Mouse (Mus musculus): ENCODE measurements around the gene Gpr180. TPM values are rescaled to one million over a fixed set of nuclear protein-coding genes. Genes with fewer than 3 reads are reported as not detected.
"Not testable (repeated sequence)": the region's sequence is repeated elsewhere in the genome, so short reads cannot be mapped to it uniquely, and the experiment has no call there.

Gene Gpr180
- total and polyA plus RNA-seq, 2 experiments: 28.0 to 32.7 TPM

- H3K9ac ChIP-seq (ENCODE audit: low read depth, low read length): no peak overlapping the region
- H3K4me1 ChIP-seq (ENCODE audit: control insufficient read depth, insufficient read depth, low read length): peaks cover 8% of the 10 kb centered on the region
- H3K79me2 ChIP-seq (ENCODE audit: control insufficient read depth, insufficient read depth, low read length): no peaks in the 10 kb centered on the region; the same call in none of the 2 replicates
- 34% methylated on average over 10 of the region's 10 CpGs for WGBS
- H3K36me3 ChIP-seq (ENCODE audit: control insufficient read depth, insufficient read depth, low read length): peaks cover 1% of the 10 kb centered on the region; the same call in 1 of the 2 replicates
- H3K27ac ChIP-seq (replicated peaks; ENCODE audit: insufficient read depth, low read depth, low read length): 0 out of 2 replicates have a peak overlapping the region, but pooled peaks have one; percentile 23
- H3K4me3 ChIP-seq (ENCODE audit: insufficient read depth, low read depth, low read length): no peak overlapping the region
- no peaks in the 10 kb centered on the region for H3K27me3 ChIP-seq (ENCODE audit: control insufficient read depth, insufficient read depth, low read length)
- DNase-seq (ENCODE audit: extremely low read depth, low read depth, low spot score): peak; percentile 90
- TF ChIP-seq CTCF (IDR thresholded peaks at IDR 0.05; ENCODE audit: low read depth, low read length) (no peak), POLR2A (IDR thresholded peaks at IDR 0.05; ENCODE audit: extremely low read depth, insufficient read depth, low read length) (no peak)
Observed at GRCm38 (mm10) chr14:118148554-118148953, 11.6 kb downstream of the Gpr180 start.

GRCm38 (mm10) chr14:118150656-118151551 lies 13.9 kb downstream of the Gpr180 start:
- no peak for DNase-seq (ENCODE audit: extremely low read depth, low read depth, low spot score)
- no peak overlapping the region for H3K9ac ChIP-seq (ENCODE audit: low read depth, low read length)
- H3K36me3 ChIP-seq (ENCODE audit: control insufficient read depth, insufficient read depth, low read length): peaks cover 5% of the 10 kb centered on the region; the same call in 1 of the 2 replicates
- no peaks in the 10 kb centered on the region for H3K27me3 ChIP-seq (ENCODE audit: control insufficient read depth, insufficient read depth, low read length)
- H3K4me1 ChIP-seq (ENCODE audit: control insufficient read depth, insufficient read depth, low read length): peaks cover 8% of the 10 kb centered on the region
- TF ChIP-seq POLR2A (IDR thresholded peaks at IDR 0.05; ENCODE audit: extremely low read depth, insufficient read depth, low read length) (no peak), CTCF (IDR thresholded peaks at IDR 0.05; ENCODE audit: low read depth, low read length) (no peak)
- 87% methylated on average over 26 of the region's 26 CpGs for WGBS
- H3K4me3 ChIP-seq (ENCODE audit: insufficient read depth, low read depth, low read length): no peak overlapping the region
- H3K79me2 ChIP-seq (ENCODE audit: control insufficient read depth, insufficient read depth, low read length): no peaks in the 10 kb centered on the region; the same call in none of the 2 replicates
- H3K27ac ChIP-seq (replicated peaks; ENCODE audit: insufficient read depth, low read depth, low read length): no peak overlapping the region

- H3K36me3 ChIP-seq (ENCODE audit: control insufficient read depth, insufficient read depth, low read length): peaks cover 7% of the 10 kb centered on the region; the same call in 1 of the 2 replicates
- no peak overlapping the region for H3K27ac ChIP-seq (replicated peaks; ENCODE audit: insufficient read depth, low read depth, low read length)
- H3K4me1 ChIP-seq (ENCODE audit: control insufficient read depth, insufficient read depth, low read length): peaks cover 8% of the 10 kb centered on the region
- no peak overlapping the region for H3K4me3 ChIP-seq (ENCODE audit: insufficient read depth, low read depth, low read length)
- peak; percentile 56 for DNase-seq (ENCODE audit: extremely low read depth, low read depth, low spot score)
- no peak overlapping the region for H3K9ac ChIP-seq (ENCODE audit: low read depth, low read length)
- H3K79me2 ChIP-seq (ENCODE audit: control insufficient read depth, insufficient read depth, low read length): no peaks in the 10 kb centered on the region; the same call in none of the 2 replicates
- TF ChIP-seq POLR2A (IDR thresholded peaks at IDR 0.05; ENCODE audit: extremely low read depth, insufficient read depth, low read length) (no peak), CTCF (IDR thresholded peaks at IDR 0.05; ENCODE audit: low read depth, low read length) (peak; percentile 34; the same call in 1 of the 2 replicates)
- 38% methylated on average over 5 of the region's 5 CpGs for WGBS
- no peaks in the 10 kb centered on the region for H3K27me3 ChIP-seq (ENCODE audit: control insufficient read depth, insufficient read depth, low read length)
Observed at GRCm38 (mm10) chr14:118151651-118152293, 14.8 kb downstream of the Gpr180 start.

DNA sequence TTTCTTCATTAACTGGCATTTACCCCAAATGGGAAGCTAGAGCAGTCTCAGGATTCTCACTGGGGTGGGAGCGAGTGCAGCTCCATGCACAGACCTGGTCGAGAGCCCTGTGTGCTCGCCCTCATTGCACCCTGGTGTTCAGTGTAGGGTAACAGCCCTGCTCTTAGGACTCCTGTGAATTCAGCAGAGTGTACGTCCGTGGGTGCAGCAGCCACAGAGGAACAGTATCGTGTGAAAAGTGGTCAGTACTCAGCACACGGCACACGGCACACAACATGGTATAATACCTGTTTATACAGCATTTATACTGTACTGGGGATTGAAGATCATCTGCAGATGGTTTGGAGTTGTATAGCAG lies 15.3 kb downstream of the Gpr180 start:
- DNase-seq (ENCODE audit: extremely low read depth, low read depth, low spot score): no peak
- Histone ChIP-seq H3K27ac (replicated peaks; ENCODE audit: insufficient read depth, low read depth, low read length) (no peak overlapping the region), H3K9ac (ENCODE audit: low read depth, low read length) (no peak overlapping the region), H3K4me1 (ENCODE audit: control insufficient read depth, insufficient read depth, low read length) (peaks cover 8% of the 10 kb centered on the region), H3K4me3 (ENCODE audit: insufficient read depth, low read depth, low read length) (no peak overlapping the region), H3K27me3 (ENCODE audit: control insufficient read depth, insufficient read depth, low read length) (no peaks in the 10 kb centered on the region), H3K36me3 (ENCODE audit: control insufficient read depth, insufficient read depth, low read length) (peaks cover 7% of the 10 kb centered on the region; the same call in 1 of the 2 replicates), H3K79me2 (ENCODE audit: control insufficient read depth, insufficient read depth, low read length) (no peaks in the 10 kb centered on the region; the same call in none of the 2 replicates)
- no peak for TF ChIP-seq CTCF (IDR thresholded peaks at IDR 0.05; ENCODE audit: low read depth, low read length)
- no peak for TF ChIP-seq POLR2A (IDR thresholded peaks at IDR 0.05; ENCODE audit: extremely low read depth, insufficient read depth, low read length)
- WGBS: 92% methylated on average over 8 of the region's 8 CpGs

DNA sequence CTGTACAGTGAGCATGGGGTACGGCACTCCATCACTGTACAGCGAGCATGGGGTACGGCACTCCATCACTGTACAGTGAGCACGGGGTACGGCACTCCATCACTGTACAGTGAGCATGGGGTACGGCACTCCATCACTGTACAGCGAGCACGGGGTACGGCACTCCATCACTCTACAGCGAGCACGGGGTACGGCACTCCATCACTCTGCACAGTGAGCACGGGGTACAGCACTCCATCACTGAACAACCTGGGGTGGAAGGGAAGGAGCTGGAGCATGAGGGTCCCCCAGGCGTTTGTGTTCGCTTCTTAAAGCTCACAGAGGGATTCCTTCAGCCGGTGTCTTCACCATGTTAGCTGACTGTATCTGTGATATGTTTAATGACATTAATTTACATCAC lies 19.1 kb downstream of the Gpr180 start:
- not testable (repeated sequence) for DNase-seq (ENCODE audit: extremely low read depth, low read depth, low spot score); H3K27ac ChIP-seq (replicated peaks; ENCODE audit: insufficient read depth, low read depth, low read length); H3K79me2 ChIP-seq (ENCODE audit: control insufficient read depth, insufficient read depth, low read length); H3K4me1 ChIP-seq (ENCODE audit: control insufficient read depth, insufficient read depth, low read length); H3K9ac ChIP-seq (ENCODE audit: low read depth, low read length); H3K4me3 ChIP-seq (ENCODE audit: insufficient read depth, low read depth, low read length); H3K27me3 ChIP-seq (ENCODE audit: control insufficient read depth, insufficient read depth, low read length)
- WGBS: 95% methylated on average over 16 of the region's 16 CpGs
- peaks cover 21% of the 10 kb centered on the region; the same call in 1 of the 2 replicates for H3K36me3 ChIP-seq (ENCODE audit: control insufficient read depth, insufficient read depth, low read length)

Measured in liver, adult 2 months (tissue).